In the genomic region with DNA sequence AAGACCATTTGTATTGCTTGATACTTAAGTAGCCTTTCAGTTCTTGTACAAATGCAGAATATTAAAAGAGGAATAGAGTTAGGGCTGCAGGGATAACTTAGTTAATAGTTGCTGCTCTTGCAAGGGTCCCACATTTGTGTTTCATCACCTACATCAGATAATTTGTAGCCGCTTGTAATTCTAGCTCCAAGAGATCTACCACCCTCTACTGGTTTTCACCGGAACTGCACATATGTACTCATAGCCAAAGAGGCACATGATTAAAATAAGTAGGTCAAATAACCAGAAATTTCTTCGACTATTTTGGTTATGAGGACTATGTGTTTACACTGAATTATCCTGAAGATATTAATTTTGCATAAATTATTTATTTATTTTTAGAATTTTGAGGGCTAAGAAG, we compare ENCODE assay signal across 9 mouse cellular contexts.
DNase-seq lines count a peak whose midpoint lies in the region; ATAC-seq and TF ChIP-seq lines count a peak whose summit lies in the region.
"Had no signal": no experiment of that assay in that cellular context is flagged by ENCODE, and none has a peak within 500 bp of the region (broad histone marks: within the 10 kb centered on the region; RNA-seq: fewer than 3 reads in every experiment).

No protein-coding gene starts in this region.

- H3K27me3 ChIP-seq in kidney, embryonic 15.5 days: no peaks in the 10 kb centered on the region
- H3K27me3 ChIP-seq in G1E (ENCODE audit: insufficient read depth, low read length): no peaks in the 10 kb centered on the region
- H3K27me3 ChIP-seq: liver, embryonic 13.5 days had no signal

- H3K36me3 ChIP-seq in kidney, embryonic 15.5 days: no peaks in the 10 kb centered on the region
- H3K36me3 ChIP-seq in G1E (replicated peaks): no peaks in the 10 kb centered on the region
- H3K36me3 ChIP-seq: liver, embryonic 13.5 days had no signal

- peak; percentile 33; the same call in 1 of the 2 replicates for TF ChIP-seq CTCF in G1E (IDR thresholded peaks at IDR 0.05; ENCODE audit: low read depth, low read length)

- H3K9me3 ChIP-seq in kidney, embryonic 15.5 days (replicated peaks): no peaks in the 10 kb centered on the region
- no peaks in the 10 kb centered on the region for H3K9me3 ChIP-seq in G1E (replicated peaks)
- H3K9me3 ChIP-seq: liver, embryonic 13.5 days had no signal

- no peak for ATAC-seq in kidney, embryonic 15.5 days (replicated peaks; ENCODE audit: low FRiP score)
- ATAC-seq in G1E (ENCODE audit: extremely low read depth, insufficient number of reproducible peaks, low FRiP score, poor library complexity, severe bottlenecking): no peak

- no peak overlapping the region for H3K4me3 ChIP-seq in kidney, embryonic 15.5 days (replicated peaks)
- no peak overlapping the region for H3K4me3 ChIP-seq in G1E (ENCODE audit: low read depth, low read length)
- H3K4me3 ChIP-seq: liver, embryonic 13.5 days had no signal

- H3K4me2 ChIP-seq in kidney, embryonic 15.5 days: no peak overlapping the region
- H3K4me2 ChIP-seq: liver, embryonic 13.5 days had no signal

- H3K4me1 ChIP-seq in kidney, embryonic 15.5 days: no peaks in the 10 kb centered on the region
- no peaks in the 10 kb centered on the region for H3K4me1 ChIP-seq in G1E (ENCODE audit: insufficient read depth, low read depth, low read length)
- H3K4me1 ChIP-seq: liver, embryonic 13.5 days had no signal

- no peak overlapping the region for H3K27ac ChIP-seq in kidney, embryonic 15.5 days
- H3K27ac ChIP-seq: liver, embryonic 13.5 days had no signal

- peak; percentile 27 to 39 for DNase-seq in kidney, adult 8-10 months
- peak; percentile 48 to 54 for DNase-seq in B cell, adult 2 months
- no peak for DNase-seq in G1E (ENCODE audit: low spot score)
- DNase-seq in cerebellum, adult 9-11 months: peak; percentile 3
- peak; percentile 25 to 73 for DNase-seq in kidney, postnatal 25 days
- peak; percentile 41 for DNase-seq in retina, postnatal 1 day
- no peak for DNase-seq in urinary bladder, postnatal 4 days (ENCODE audit: low spot score in 2 of 2)
- DNase-seq: liver, embryonic 13.5 days had no signal

- 13% methylated on average over 3 of the region's 3 CpGs for WGBS in kidney, embryonic 15.5 days

- no peak overlapping the region for H3K9ac ChIP-seq in kidney, embryonic 15.5 days
- H3K9ac ChIP-seq: liver, embryonic 13.5 days had no signal

Comparison
In these comparisons a context has a peak if more than half of its experiments do, and no peak if none do; other contexts are left out.
1. DNase-seq: peak in kidney, adult 8-10 months (2 of 2), B cell, adult 2 months (2 of 2), cerebellum, adult 9-11 months (single experiment), kidney, postnatal 25 days (2 of 2) and retina, postnatal 1 day (single experiment); none in G1E (single experiment) and urinary bladder, postnatal 4 days (0 of 2).